Mouse (Mus musculus) midbrain, postnatal 0 days (tissue): ENCODE data around the gene Scyl1. TPM values are rescaled to one million over a fixed set of nuclear protein-coding genes. Genes with fewer than 3 reads are reported as not detected.

Source experiments
- ATAC-seq: fragments of 200-750 bp; cut with Nextera tagmentation; 2 replicates; pipeline ENCODE4 v1.8.0; 2017; ENCODE audit warnings: moderate number of reproducible peaks, mild to moderate bottlenecking, moderate TSS enrichment, moderate library complexity; ENCODE audit not compliant: low FRiP score
- DNase-seq: peaks from one replicate; pipeline ENCODE4 v3.0.0-alpha.2; 2015; ENCODE audit warnings: low spot score
- H3K27ac ChIP-seq: fragments of 300-500 bp; sonication (generic); 2 replicates; pipeline ENCODE4 v1.5.1; 2014; ENCODE audit warnings: low read depth, mild to moderate bottlenecking, low read length, mixed read lengths
- H3K27me3 ChIP-seq: fragments of 300-500 bp; sonication (generic); 2 replicates; pipeline ENCODE4 v1.6.1; 2014; ENCODE audit warnings: low read length, control low read depth, mixed read lengths; ENCODE audit not compliant: insufficient read depth
- H3K36me3 ChIP-seq: fragments of 300-500 bp; sonication (generic); 2 replicates; pipeline ENCODE4 v1.6.1; 2014; ENCODE audit warnings: low read length, control low read depth, mixed read lengths; ENCODE audit not compliant: insufficient read depth
- H3K4me1 ChIP-seq: fragments of 300-500 bp; sonication (generic); 2 replicates; pipeline ENCODE4 v1.6.1; 2014; ENCODE audit warnings: mild to moderate bottlenecking, control low read depth, antibody characterized with exemption, low read length, mixed read lengths; ENCODE audit not compliant: insufficient read depth
- H3K4me2 ChIP-seq: fragments of 300-500 bp; sonication (generic); 2 replicates; pipeline ENCODE4 v1.6.1; 2014; ENCODE audit warnings: low read depth, mild to moderate bottlenecking, low read length, mixed read lengths; ENCODE audit not compliant: poor library complexity, severe bottlenecking
- H3K4me3 ChIP-seq: fragments of 300-500 bp; sonication (generic); 2 replicates; pipeline ENCODE4 v1.5.1; 2014; ENCODE audit warnings: low read depth, mild to moderate bottlenecking, low read length, moderate library complexity
- H3K9ac ChIP-seq: fragments of 300-500 bp; sonication (generic); replicated peaks from 2 replicates; pipeline ENCODE4 v1.6.1; 2014; ENCODE audit warnings: mild to moderate bottlenecking, low read length, moderate library complexity, mixed read lengths; ENCODE audit not compliant: poor library complexity, severe bottlenecking
- H3K9me3 ChIP-seq: fragments of 300-500 bp; sonication (generic); 2 replicates; pipeline ENCODE4 v1.6.1; 2016; ENCODE audit warnings: low read length, control low read depth
- CTCF ChIP-seq: IDR thresholded peaks from 2 replicates; pipeline ENCODE4 v1.5.1; 2016; ENCODE audit warnings: antibody characterized with exemption, mild to moderate bottlenecking
- WGBS: fragments of 180-500 bp; shearing (Covaris S2); extraction: QIAGEN DNeasy Blood & Tissue Kit; methylation state at CpG from one replicate; pipeline ENCODE4 v1.1.7; 2014; 5-methylcytosine and 5-hydroxymethylcytosine counted together
- polyA plus RNA-seq: library from polyadenylated mRNA; unstranded; fragments of >200 nt; fragmentation: Nextera tagmentation; extraction: Ambion mirVana; gene quantifications from 2 replicates; pipeline ENCODE4 v1.2.1, GENCODE M21; 2015
- total RNA-seq: library from RNA; depleted of rRNA; stranded (reverse); fragments of >200 nt; gene quantifications from 2 replicates; pipeline ENCODE4 v1.2.3, GENCODE M21; 2014

Gene Scyl1
- total and polyA plus RNA-seq, 2 experiments from 2014 or later = 85.8 to 108 TPM

GRCm38 (mm10) chr19:5724549-5724941, 46.7 kb downstream of the Scyl1 start:
- 71% methylated on average over 7 of the region's 7 CpGs for WGBS
- Histone ChIP-seq H3K27ac (no peak overlapping the region), H3K9ac (peak overlapping the region; percentile 36; the same call in 1 of the 2 replicates), H3K27me3 (no peaks in the 10 kb centered on the region), H3K4me2 (no peak overlapping the region; the same call in 1 of the 2 replicates), H3K9me3 (no peaks in the 10 kb centered on the region), H3K36me3 (peaks cover 37% of the 10 kb centered on the region), H3K4me3 (no peak overlapping the region), H3K4me1 (peaks cover 19% of the 10 kb centered on the region; the same call in 1 of the 2 replicates)
- TF ChIP-seq CTCF = no peak
- DNase-seq (no peak), ATAC-seq (no peak)

DNA sequence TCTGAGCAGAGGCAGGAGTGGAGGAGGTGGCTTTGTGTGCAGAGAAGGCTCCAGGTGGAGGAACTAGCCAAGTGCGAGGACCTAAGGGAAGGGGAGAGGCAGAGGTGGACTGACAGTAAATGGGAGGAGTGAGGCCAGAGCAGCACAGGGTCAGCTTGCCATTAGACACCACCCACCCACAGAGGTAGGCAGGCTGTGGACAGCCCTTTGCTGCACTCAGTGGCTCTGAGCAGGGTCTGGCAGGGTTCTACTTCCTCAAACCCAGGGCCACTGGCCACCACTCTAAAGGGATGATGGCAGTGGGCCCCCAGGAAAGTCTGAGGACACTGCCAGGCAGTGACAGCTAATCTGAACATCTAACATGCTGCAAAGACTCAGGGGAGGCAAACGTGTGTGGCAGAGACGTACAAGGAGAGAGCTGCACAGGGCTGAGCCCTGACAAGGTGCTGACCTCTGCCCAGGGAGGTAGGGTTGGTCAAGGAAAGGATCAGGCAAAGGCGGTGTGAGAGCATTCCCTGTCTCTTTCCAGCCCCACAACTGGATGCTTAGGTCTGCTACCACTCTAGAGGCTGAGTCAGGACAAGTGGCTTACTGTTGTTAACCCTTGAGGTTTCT, 47.2 kb downstream of the Scyl1 start:
- DNase-seq = no peak
- Histone ChIP-seq H3K27me3 (no peaks in the 10 kb centered on the region), H3K9me3 (no peaks in the 10 kb centered on the region), H3K4me3 (no peak overlapping the region), H3K9ac (no peak overlapping the region), H3K27ac (no peak overlapping the region), H3K4me1 (peaks cover 19% of the 10 kb centered on the region; the same call in 1 of the 2 replicates), H3K36me3 (peaks cover 42% of the 10 kb centered on the region), H3K4me2 (no peak overlapping the region)
- ATAC-seq = no peak
- 70% methylated on average over 4 of the region's 4 CpGs for WGBS
- no peak for TF ChIP-seq CTCF

- Histone ChIP-seq H3K4me1 (peaks cover 19% of the 10 kb centered on the region; the same call in 1 of the 2 replicates), H3K4me2 (no peak overlapping the region), H3K36me3 (peaks cover 46% of the 10 kb centered on the region), H3K4me3 (no peak overlapping the region), H3K9me3 (no peaks in the 10 kb centered on the region), H3K27me3 (no peaks in the 10 kb centered on the region), H3K27ac (no peak overlapping the region), H3K9ac (no peak overlapping the region)
- no peak for TF ChIP-seq CTCF
- WGBS = 91% methylated on average over 7 of the region's 7 CpGs
- DNase-seq = no peak
- ATAC-seq = no peak
Observed at GRCm38 (mm10) chr19:5722848-5723425, 48.3 kb downstream of the Scyl1 start.

DNA sequence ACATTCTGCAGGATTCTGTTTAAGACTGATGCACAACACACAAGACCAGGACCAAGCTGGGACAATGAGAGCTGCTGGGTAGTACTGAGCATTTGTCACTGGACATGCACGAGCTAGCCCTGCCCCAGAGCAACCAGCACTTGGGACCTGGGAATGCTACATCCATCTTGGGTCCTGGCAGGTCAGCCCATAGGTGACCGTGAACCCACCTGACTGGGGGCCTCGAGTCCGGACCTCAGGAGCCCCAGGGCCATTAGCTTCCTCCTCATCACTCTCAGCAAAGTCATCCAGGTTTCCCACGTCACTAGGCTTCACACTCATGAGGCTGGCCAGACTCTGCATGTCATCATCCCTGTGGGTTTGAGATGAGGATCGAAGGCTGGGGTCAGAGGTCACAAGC, 50.0 kb downstream of the Scyl1 start:
- Histone ChIP-seq H3K4me1 (peaks cover 15% of the 10 kb centered on the region; the same call in 1 of the 2 replicates), H3K9me3 (no peaks in the 10 kb centered on the region), H3K4me2 (no peak overlapping the region), H3K36me3 (peaks cover 46% of the 10 kb centered on the region), H3K9ac (no peak overlapping the region), H3K27me3 (no peaks in the 10 kb centered on the region), H3K27ac (no peak overlapping the region), H3K4me3 (no peak overlapping the region)
- no peak for TF ChIP-seq CTCF
- 89% methylated on average over 6 of the region's 6 CpGs for WGBS
- ATAC-seq (no peak), DNase-seq (no peak)

DNA sequence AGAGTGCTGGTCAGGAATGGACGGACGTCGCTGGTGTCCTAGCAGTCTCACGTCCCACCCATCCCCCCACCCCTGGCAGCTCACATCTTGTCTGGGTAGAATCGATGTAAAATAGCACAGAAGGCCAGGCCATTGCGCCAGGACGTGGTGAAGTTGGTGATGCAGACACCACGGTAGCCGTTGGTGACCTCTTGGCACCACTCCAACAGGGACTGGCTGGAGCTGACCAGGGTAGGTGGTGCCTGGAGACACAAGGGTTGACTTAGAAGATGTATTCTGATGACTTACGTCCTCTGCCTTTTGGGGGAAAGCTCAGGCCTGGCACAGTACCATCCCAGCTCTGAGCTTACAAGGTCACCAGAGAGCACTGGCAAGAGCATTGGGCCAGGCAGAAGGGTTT, 54.3 kb downstream of the Scyl1 start:
- DNase-seq (peak; percentile 22), ATAC-seq (no peak)
- Histone ChIP-seq H3K4me1 (peaks cover 13% of the 10 kb centered on the region; the same call in 1 of the 2 replicates), H3K27ac (peak overlapping the region; percentile 65), H3K36me3 (peaks cover 37% of the 10 kb centered on the region), H3K4me2 (peak overlapping the region; percentile 74), H3K9ac (no peak overlapping the region; the same call in 1 of the 2 replicates), H3K4me3 (peak overlapping the region; percentile 43), H3K9me3 (no peaks in the 10 kb centered on the region), H3K27me3 (no peaks in the 10 kb centered on the region)
- WGBS = 42% methylated on average over 10 of the region's 10 CpGs
- TF ChIP-seq CTCF = no peak
